Mouse (Mus musculus): ENCODE data around the gene Lhx6. TPM values are rescaled to one million over a fixed set of nuclear protein-coding genes. Genes with fewer than 3 reads are reported as not detected.

The Lhx6 gene
- total RNA-seq, 2 experiments from 2014 or later = 15.7 to 16.8 TPM

- DNase-seq (ENCODE audit: extremely low spot score in 1 of 2, low spot score in 1 of 2) = no peak
Observed at GRCm38 (mm10) chr2:36093914-36094475, 11.2 kb downstream of the Lhx6 start.

GRCm38 (mm10) chr2:36093301-36093700, 11.9 kb downstream of the Lhx6 start:
- no peak for DNase-seq (ENCODE audit: extremely low spot score in 1 of 2, low spot score in 1 of 2)

- DNase-seq (ENCODE audit: extremely low spot score in 1 of 2, low spot score in 1 of 2) = no peak
Observed at GRCm38 (mm10) chr2:36092748-36093147, 12.5 kb downstream of the Lhx6 start.

- DNase-seq (ENCODE audit: extremely low spot score in 1 of 2, low spot score in 1 of 2) = peak in 1 of 2 experiments; percentile 35
Observed at GRCm38 (mm10) chr2:36090853-36091741, 14.1 kb downstream of the Lhx6 start.

- DNase-seq (ENCODE audit: extremely low spot score in 1 of 2, low spot score in 1 of 2) = no peak
Observed at GRCm38 (mm10) chr2:36089190-36089589, 16.0 kb downstream of the Lhx6 start.

GRCm38 (mm10) chr2:36085041-36085440, 20.2 kb downstream of the Lhx6 start:
- DNase-seq (ENCODE audit: extremely low spot score in 1 of 2, low spot score in 1 of 2) = no peak

GRCm38 (mm10) chr2:36082802-36083580, 22.2 kb downstream of the Lhx6 start:
- no peak for DNase-seq (ENCODE audit: extremely low spot score in 1 of 2, low spot score in 1 of 2)

GRCm38 (mm10) chr2:36081446-36081845, 23.8 kb downstream of the Lhx6 start:
- no peak for DNase-seq (ENCODE audit: extremely low spot score in 1 of 2, low spot score in 1 of 2)

GRCm38 (mm10) chr2:36077160-36077761, 27.9 kb downstream of the Lhx6 start:
- DNase-seq (ENCODE audit: extremely low spot score in 1 of 2, low spot score in 1 of 2) = no peak

- no peak for DNase-seq (ENCODE audit: extremely low spot score in 1 of 2, low spot score in 1 of 2)
Observed at GRCm38 (mm10) chr2:36075210-36075609, 30.0 kb downstream of the Lhx6 start.

- DNase-seq (ENCODE audit: extremely low spot score in 1 of 2, low spot score in 1 of 2) = no peak
Observed at GRCm38 (mm10) chr2:36073781-36074180, 31.4 kb downstream of the Lhx6 start.

GRCm38 (mm10) chr2:36071660-36072305, 33.4 kb downstream of the Lhx6 start:
- no peak for DNase-seq (ENCODE audit: extremely low spot score in 1 of 2, low spot score in 1 of 2)

- DNase-seq (ENCODE audit: extremely low spot score in 1 of 2, low spot score in 1 of 2) = no peak
Observed at GRCm38 (mm10) chr2:36067132-36067531, 38.1 kb downstream of the Lhx6 start.

- DNase-seq (ENCODE audit: extremely low spot score in 1 of 2, low spot score in 1 of 2) = no peak
Observed at GRCm38 (mm10) chr2:36061409-36061808, 43.8 kb downstream of the Lhx6 start.

- no peak for DNase-seq (ENCODE audit: extremely low spot score in 1 of 2, low spot score in 1 of 2)
Observed at GRCm38 (mm10) chr2:36056248-36056647, 49.0 kb downstream of the Lhx6 start.

- no peak for DNase-seq (ENCODE audit: extremely low spot score in 1 of 2, low spot score in 1 of 2)
Observed at GRCm38 (mm10) chr2:36053249-36053648, 52.0 kb downstream of the Lhx6 start.

- DNase-seq (ENCODE audit: extremely low spot score in 1 of 2, low spot score in 1 of 2) = no peak
Observed at GRCm38 (mm10) chr2:36049567-36049954, 55.6 kb downstream of the Lhx6 start.

- peak; percentile 98 to 100 for DNase-seq (ENCODE audit: extremely low spot score in 1 of 2, low spot score in 1 of 2)
Observed at GRCm38 (mm10) chr2:36048748-36049566, 56.3 kb downstream of the Lhx6 start, which contains the start of the genes Ndufa8 and Morn5. Gene Ndufa8 (minus strand): TSS chr2:36049406. Gene Morn5 (plus strand): TSS chr2:36049458.

GRCm38 (mm10) chr2:36048164-36048563, 57.0 kb downstream of the Lhx6 start:
- DNase-seq (ENCODE audit: extremely low spot score in 1 of 2, low spot score in 1 of 2) = no peak
